Mouse (Mus musculus) lung, postnatal 0 days (tissue): ENCODE measurements around the gene Rtbdn.

ENCODE experiments used
- CTCF ChIP-seq: IDR thresholded peaks from 2 replicates; pipeline ENCODE4 v1.5.1; 2016; ENCODE audit warnings: antibody characterized with exemption, mild to moderate bottlenecking
- EP300 ChIP-seq: IDR thresholded peaks from 2 replicates; pipeline ENCODE4 v1.6.1; 2016; ENCODE audit warnings: antibody characterized with exemption, mild to moderate bottlenecking, control low read depth

DNA sequence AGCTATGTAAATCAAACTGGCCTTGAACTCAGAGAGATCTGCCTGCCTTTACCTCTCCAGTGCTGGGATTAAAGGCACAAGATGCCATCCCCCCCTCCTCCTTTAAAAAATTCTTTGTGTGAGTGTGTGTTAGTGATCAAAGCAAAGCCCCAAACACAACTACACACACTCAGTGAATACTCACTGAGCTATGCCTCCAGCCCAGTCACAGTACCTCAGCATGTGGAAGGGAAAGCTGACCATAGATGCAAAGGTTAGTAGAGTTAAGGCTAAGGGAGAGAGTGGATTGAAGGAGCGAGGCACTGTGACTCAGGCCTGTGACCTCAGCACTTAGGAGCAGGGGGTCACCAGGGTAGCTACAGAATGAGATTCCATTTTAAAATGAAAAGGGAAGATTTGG lies 26.3 kb downstream of the Rtbdn start:
- TF ChIP-seq CTCF (no peak), EP300 (no peak)
